Mouse (Mus musculus) right cerebral cortex, postnatal 25 days (tissue): ENCODE results near the gene Gimap4.

Source experiments
- DNase-seq: peaks from one replicate; pipeline ENCODE4 v3.0.0; 2022

Gene Gimap4

GRCm38 (mm10) chr6:48684319-48684718 is at the start of gene Gimap4:
Gene Gimap4 (plus strand): TSS chr6:48684549.
- no peak for DNase-seq

DNA sequence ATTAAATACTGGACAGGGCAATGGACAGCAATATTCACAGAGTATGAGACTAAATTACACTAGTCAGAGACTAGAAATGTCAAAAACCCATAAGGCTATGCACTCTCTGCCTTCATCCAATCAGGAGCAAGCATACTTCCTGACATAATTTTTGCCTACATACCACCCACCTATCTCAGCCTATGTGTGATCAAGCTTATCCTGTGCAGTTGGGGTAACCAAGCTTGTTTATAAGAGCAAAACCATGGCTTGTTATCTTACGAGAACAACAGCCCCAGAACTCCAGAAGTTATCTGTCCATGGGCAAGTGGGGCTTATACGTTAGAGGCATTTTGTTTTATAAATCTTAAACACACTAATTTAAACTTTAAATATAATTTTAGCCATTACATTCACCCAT is 49.2 kb upstream of the Gimap4 start:
- no peak for DNase-seq

DNA sequence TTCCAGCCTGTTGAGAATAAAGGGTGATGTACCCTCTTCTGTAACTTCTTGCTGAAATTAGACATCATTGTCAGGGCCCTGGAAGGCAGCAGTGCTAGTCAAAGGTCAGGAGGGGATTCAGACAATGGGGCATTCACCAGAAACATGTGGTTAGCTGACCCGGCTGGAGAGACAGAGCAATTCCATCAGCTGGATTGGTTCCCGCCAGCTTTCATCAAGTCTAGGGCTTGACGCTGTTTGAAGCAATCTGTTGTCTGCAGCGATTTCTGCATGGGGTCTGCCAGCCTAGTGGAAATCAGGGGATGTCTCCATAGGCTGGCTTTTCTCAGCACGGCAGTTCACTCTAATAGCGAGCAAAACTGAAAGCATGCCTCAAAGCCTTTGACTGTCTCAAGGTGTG is 47.8 kb upstream of the Gimap4 start:
- no peak for DNase-seq

DNA sequence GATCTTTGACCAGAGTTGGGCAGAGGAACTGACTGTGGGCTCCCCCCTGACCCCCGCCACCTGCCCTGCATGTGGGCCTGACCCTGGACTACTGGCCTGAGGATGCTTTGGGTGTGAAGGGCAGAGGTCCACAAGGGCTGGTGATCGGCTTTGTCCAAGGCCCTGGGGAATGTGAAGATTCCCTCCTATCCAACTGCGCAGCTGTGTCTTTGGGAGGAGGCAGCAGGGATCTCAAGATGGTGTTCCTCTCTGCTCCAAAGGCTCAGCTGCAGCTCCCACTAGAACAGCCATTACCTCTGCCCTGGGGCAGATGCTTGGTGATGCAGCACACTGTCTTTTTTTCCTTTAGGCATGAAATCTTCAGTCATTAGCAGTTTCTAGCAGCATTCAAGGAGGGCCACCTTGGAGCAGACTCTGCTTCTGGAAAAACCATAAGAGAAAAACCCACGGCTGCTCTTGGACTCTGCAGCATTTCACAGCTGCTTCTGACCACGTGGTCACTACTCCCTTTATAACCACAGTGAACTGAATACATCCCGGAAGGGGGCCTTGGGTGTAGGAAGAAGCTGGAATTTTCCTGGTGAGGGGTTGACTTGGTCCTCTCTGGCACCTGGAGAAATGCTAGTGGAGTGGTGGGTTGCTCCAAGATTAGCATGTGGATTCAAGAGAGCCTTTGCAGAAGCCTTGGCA is 46.4 kb upstream of the Gimap4 start:
- no peak for DNase-seq

DNA sequence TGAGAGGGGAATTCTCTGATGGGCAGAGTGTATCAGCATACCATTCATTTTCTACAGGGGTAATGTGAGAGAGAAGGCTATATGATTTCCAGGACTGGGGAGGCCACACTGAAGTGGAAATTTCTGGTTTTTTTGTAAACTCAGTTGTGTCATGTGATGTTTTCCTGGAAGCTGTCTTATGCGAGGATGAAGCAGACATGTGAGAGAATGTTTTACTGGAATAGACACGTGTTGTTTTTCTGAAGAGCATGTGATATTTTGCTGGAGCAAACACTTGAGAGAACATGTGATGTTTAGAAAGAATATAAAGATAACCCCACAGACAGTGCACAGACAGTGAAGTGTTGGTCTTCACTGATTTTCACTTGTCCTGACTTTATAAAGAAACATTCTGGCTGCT is 45.8 kb upstream of the Gimap4 start:
- DNase-seq, result no peak

GRCm38 (mm10) chr6:48641391-48641790 is 43.0 kb upstream of the Gimap4 start:
- no peak for DNase-seq

GRCm38 (mm10) chr6:48642764-48643292 is 41.5 kb upstream of the Gimap4 start:
- no peak for DNase-seq

DNA sequence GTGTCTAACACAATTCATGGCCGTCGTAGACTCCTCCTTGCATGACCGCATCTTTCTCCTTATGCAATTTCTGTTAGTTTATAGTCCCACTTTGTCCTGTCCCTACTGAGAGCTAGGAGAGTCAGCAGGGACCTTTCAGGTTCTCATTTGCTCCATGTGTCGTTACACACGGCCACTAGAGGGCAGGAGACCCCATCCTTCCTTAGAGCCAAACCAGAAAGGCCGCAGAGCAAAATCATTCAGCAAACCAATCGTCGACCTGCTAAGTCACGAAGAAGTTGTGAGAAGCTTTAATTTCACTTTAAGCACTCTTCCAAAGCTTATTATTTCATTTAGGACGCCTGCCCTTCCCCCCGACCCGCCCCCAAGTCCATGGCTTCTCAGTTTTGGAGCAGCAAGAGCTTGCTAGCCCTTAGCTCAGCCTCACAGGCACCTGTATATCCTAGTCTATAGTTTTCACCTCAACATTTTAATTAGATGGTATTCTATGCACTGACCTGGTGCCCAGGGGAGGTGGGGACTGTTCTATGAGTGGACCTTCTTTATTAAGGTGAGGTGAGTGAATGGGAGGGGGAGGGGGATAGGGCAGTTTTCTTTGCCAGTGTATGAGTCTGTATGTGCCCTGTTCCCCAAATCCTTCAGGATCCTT is 38.6 kb upstream of the Gimap4 start:
- peak; percentile 44 for DNase-seq

DNA sequence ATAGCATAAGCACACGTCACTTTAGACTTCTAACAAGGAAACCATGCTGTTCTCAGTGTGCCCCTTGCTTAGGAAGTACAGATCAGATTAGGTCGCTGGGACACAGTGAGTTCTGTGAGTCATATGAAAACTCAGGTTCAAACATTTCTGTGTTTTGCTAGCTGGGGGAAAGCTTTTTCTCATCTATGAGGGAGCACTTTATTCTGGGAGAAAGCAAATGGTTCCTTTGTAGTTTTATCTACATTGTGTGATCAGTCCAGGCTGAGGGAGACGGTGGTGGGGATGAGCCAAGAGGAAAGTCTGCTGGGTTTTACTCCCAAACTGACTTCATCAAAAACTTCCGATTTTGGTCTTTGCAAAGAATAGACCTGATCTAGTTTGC is 38.0 kb upstream of the Gimap4 start:
- DNase-seq, result no peak

GRCm38 (mm10) chr6:48646995-48647394 is 37.4 kb upstream of the Gimap4 start, which contains the start of gene Gimap8:
Gene Gimap8 (plus strand): TSS chr6:48647234.
- DNase-seq, result no peak

- DNase-seq, result no peak
These were observed 36.7 kb upstream of the Gimap4 start for GRCm38 (mm10) chr6:48647611-48648010.

DNA sequence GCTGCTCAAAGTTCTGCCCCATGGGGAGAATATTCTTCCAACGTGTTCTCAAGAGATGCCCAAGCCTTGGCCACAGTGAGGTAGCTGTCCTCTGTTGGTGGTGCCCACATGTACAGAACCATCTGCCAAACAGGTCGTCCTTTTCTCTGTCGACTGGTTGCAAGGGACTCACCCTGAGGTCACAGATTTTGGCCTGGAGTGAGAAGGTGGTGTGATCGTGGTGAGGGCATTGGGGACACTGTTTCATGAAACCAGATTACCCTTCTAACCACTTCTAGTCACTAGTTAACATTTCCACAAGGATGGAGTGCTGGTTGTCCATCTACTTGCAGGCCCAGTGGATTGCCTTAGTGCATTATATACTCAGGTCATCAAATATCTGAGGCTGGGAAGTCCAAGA is 35.6 kb upstream of the Gimap4 start:
- no peak for DNase-seq

DNA sequence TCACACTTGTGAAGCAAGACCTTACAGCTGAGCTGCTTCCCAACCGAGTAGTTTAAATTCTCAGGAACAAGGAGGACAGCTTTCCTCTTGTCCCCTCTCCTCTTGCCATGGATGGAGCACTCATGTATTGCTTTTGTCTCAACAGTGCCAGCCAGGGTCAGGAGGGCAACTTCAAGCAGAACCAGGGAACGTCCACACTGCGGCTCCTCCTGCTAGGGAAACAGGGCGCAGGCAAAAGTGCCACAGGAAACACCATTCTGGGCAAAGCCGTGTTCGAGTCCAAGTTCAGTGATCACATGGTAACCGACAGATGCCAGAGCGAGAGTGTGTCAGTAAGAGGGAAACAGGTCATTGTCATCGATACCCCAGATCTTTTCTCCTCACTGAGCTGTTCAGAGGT is 34.3 kb upstream of the Gimap4 start:
- no peak for DNase-seq

GRCm38 (mm10) chr6:48658721-48659120 is 25.6 kb upstream of the Gimap4 start:
- DNase-seq, result no peak

- DNase-seq, result no peak
These were observed 19.6 kb upstream of the Gimap4 start for GRCm38 (mm10) chr6:48664750-48665149.

DNA sequence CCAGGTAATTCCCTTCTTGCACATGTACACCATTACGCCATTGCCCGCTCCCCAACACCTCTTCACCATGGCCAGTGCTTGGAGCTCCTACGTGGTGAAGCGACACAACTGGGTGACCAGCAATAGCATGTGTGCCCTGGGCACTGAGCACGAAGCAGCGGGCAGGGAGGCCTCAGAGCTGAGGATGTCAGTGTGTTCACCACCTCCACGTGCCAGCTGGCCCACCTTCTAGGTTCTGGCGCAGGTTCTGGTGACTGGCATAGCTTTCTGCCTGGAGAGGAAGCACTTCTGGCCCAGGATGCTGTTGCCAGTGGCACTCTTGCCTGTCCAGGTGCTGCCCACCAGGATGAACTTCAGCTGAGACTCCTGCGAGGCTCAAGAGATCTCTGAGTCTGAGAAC is 18.9 kb upstream of the Gimap4 start:
- DNase-seq, result no peak

- no peak for DNase-seq
These were observed 18.2 kb upstream of the Gimap4 start for GRCm38 (mm10) chr6:48666159-48666586.

GRCm38 (mm10) chr6:48668022-48668421 is 16.3 kb upstream of the Gimap4 start:
- no peak for DNase-seq

DNA sequence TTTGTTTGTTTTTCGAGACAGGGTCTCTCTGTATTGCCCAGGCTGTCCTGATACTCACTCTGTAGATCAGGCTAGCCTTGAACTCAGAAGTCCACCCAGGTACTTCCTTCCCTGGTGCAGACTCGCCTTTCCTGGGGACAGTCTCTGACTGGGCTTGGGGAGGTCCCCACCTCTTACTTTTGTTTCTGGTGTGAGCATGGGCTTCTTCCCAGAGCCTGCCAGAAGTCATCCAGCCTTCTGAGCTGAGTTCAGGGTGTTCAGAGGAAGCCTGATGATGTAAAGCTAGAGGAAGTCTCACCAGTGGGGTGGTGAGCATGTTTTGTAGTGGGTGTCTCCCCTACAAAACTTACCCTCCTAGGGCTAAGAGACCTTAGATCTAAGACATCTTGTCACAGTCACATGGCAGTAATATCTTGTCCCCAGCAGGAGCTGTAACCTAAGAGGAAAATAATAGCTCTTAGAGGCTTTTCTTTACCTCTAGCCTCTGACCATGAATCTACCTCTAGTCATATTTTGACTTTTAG is 14.8 kb upstream of the Gimap4 start:
- DNase-seq, result no peak

DNA sequence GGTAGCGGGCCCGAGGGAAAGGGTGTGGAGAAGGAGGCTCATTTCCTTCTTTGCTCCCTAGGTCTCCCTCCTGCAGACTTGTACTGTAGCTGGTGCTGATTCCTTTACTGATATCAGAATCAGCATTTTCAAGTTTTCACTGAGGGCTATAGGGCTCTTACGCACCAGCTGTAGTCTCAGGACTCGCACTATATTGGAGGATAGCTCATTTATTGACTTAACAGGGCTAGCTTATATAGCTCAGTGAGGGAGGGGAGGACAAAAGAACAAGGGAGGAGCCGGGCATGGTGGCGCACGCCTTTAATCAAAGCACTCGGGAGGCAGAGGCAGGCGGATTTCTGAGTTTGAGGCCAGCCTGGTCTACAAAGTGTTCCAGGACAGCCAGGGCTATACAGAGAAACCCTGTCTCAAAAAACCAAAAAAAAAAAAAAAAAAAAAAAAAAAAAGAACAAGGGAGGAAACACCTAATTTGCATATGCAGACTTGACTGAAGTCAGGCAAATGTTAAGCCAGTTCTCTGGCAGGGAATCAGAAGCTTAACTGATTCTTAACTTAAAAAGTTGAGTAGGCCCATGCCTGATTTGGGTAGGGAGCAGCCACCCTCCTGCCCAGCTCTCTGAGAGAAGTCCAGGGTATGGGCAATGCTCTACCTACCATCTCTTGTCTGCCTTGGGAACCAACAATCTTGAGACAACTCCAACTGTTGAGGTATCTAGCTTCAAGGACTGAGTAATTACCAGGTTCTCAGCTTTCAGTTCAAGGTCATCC is 9.9 kb upstream of the Gimap4 start:
- DNase-seq, result no peak

GRCm38 (mm10) chr6:48675400-48675930 is 8.9 kb upstream of the Gimap4 start:
- DNase-seq, result no peak

DNA sequence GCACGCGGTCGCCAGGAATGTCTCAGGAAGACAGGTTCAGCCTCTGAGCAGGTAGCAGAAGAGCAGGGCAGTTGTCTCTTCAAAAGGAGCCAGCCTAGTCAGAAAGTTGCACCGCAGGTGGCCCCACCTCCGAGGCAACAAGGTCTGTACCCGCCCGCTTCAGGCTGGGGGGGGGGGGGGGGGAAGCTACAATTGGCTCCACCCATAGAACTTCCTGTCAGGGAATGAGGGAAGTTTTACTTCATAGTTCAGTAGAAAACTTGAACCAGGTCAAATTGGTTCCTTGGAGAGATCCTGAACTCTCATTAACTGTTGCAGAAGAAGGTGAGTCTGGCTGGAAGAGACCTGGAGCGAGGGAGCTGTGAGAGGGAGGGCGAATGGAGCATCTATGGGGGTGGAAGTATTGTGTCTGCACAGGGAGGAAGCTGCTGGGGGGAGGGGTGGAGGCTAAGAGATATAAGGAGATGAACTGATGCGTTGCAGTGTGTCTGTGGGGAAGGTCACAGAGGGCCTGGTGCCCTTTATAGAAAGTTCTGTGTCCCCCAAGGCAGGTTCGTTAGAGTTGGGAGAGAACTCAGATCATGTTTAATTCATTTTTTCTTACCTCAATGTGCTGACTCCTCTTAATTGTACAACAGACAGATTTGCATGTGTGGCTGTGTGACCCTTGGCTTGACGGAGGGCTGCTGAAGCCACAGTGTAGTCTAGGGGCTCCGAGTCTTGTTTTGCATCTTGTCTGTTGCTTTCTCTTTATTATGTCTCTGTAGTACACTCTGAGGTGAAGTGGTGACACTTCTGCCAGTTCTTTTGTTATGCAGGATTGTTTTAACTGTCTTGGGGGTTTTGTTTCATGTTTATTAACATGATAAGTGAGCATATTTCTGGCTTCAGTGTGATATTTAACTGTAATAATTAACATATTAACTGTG is 8.2 kb upstream of the Gimap4 start, which contains the start of gene Gimap9:
Gimap9 (plus strand) TSS at position 199 of the 929 bp plus-strand sequence.
- DNase-seq, result no peak
